22 mouse cellular contexts compared by ENCODE assay signal in the genomic region with DNA sequence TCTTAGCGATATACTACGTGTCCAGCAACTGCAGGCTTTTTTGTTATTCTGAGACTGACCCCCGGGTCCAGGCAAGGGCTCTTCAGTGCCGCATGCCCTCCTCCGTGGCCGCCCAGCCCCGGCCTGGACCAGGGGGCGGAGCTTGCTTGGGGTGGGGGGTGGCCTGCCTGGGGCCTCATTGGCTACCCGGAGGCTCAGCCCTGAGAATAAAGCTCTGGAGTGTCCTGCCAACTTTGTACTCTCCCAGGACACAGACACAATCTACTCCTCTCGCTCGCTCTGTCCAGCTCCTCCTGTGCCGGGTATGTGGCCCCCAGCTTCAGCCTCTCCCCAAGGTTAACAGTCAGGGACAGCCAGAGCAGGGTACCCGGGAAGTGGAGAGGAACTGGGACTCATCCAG. TPM values are rescaled to one million over a fixed set of nuclear protein-coding genes. Genes with fewer than 3 reads are reported as not detected.
DNase-seq lines count a peak whose midpoint lies in the region; ATAC-seq lines count a peak whose summit lies in the region.
"Had no signal": no experiment of that assay in that cellular context is flagged by ENCODE, and none has a peak within 500 bp of the region (broad histone marks: within the 10 kb centered on the region; RNA-seq: fewer than 3 reads in every experiment).

Gene Sds (plus strand): TSS at position 231 of the 400 bp plus-strand sequence.

- 13% methylated on average over 13 of the region's 13 CpGs for WGBS in heart, embryonic 12.5 days
- 14% methylated on average over 13 of the region's 13 CpGs for WGBS in kidney, embryonic 16.5 days

- H3K9ac ChIP-seq in heart, embryonic 12.5 days, result no peak within 1 kb of the TSS
- no peak within 1 kb of the TSS for H3K9ac ChIP-seq in kidney, embryonic 16.5 days (replicated peaks; ENCODE audit: low read length)
- H3K9ac ChIP-seq: intestine, embryonic 15.5 days; liver, embryonic 13.5 days had no signal

- H3K27me3 ChIP-seq in heart, embryonic 12.5 days (replicated peaks), result peaks cover 32% of the 10 kb centered on the region
- H3K27me3 ChIP-seq in kidney, embryonic 16.5 days (ENCODE audit: insufficient read depth, low read length), result no peaks in the 10 kb centered on the region
- H3K27me3 ChIP-seq: intestine, embryonic 15.5 days had no signal

- intact Hi-C loops in heart, postnatal 36 days (cut with DNase I), result no loop called here

- H3K4me1 ChIP-seq in heart, embryonic 12.5 days (replicated peaks), result peaks cover 11% of the 10 kb centered on the region
- no peaks in the 10 kb centered on the region for H3K4me1 ChIP-seq in kidney, embryonic 16.5 days (ENCODE audit: insufficient read depth, low read length)
- H3K4me1 ChIP-seq: intestine, embryonic 15.5 days; liver, embryonic 13.5 days had no signal

- H3K4me3 ChIP-seq in heart, embryonic 12.5 days, result no peak within 1 kb of the TSS
- no peak within 1 kb of the TSS for H3K4me3 ChIP-seq in kidney, embryonic 16.5 days (ENCODE audit: low read length)
- H3K4me3 ChIP-seq: intestine, embryonic 15.5 days; liver, embryonic 13.5 days had no signal

- H3K4me2 ChIP-seq in heart, embryonic 12.5 days, result peak within 1 kb of the TSS; percentile 48
- 0 out of 2 replicates have a peak within 1 kb of the TSS, but pooled peaks have one; percentile 16 for H3K4me2 ChIP-seq in kidney, embryonic 16.5 days (replicated peaks; ENCODE audit: low read depth, low read length)
- H3K4me2 ChIP-seq: intestine, embryonic 15.5 days; liver, embryonic 13.5 days had no signal

- no peak within 1 kb of the TSS for H3K27ac ChIP-seq in heart, embryonic 12.5 days (ENCODE audit: poor library complexity, severe bottlenecking)
- H3K27ac ChIP-seq in kidney, embryonic 16.5 days (ENCODE audit: low read length), result no peak within 1 kb of the TSS
- H3K27ac ChIP-seq: intestine, embryonic 15.5 days; liver, embryonic 13.5 days; macrophage had no signal

- no peaks in the 10 kb centered on the region for H3K36me3 ChIP-seq in heart, embryonic 12.5 days
- no peaks in the 10 kb centered on the region for H3K36me3 ChIP-seq in kidney, embryonic 16.5 days (ENCODE audit: insufficient read depth, low read length)
- H3K36me3 ChIP-seq: intestine, embryonic 15.5 days; liver, embryonic 13.5 days had no signal

- peak; percentile 33 for DNase-seq in adrenal gland, postnatal 14 days
- DNase-seq in adrenal gland, adult 18-20 months (ENCODE audit: low spot score in 2 of 2), result no peak
- DNase-seq in heart, postnatal 36 days, result no peak
- no peak for DNase-seq in kidney, adult 11 months
- peak; percentile 66 for DNase-seq in testis, postnatal 10 days (ENCODE audit: low spot score)
- no peak for DNase-seq in testis, postnatal 14 days (ENCODE audit: low spot score)
- DNase-seq: cerebellum, adult 9-11 months; kidney, postnatal 14 days; layer of hippocampus, adult 9-11 months; liver, embryonic 13.5 days; midbrain, embryonic 14.5 days; right cerebral cortex, adult 18-20 months; thymus, postnatal 4 days had no signal

- H3K9me3 ChIP-seq in heart, embryonic 12.5 days (replicated peaks), result 0 out of 2 replicates have a peak, but pooled peaks cover 5% of the 10 kb centered on the region
- no peaks in the 10 kb centered on the region for H3K9me3 ChIP-seq in kidney, embryonic 16.5 days (ENCODE audit: low read length)
- H3K9me3 ChIP-seq: intestine, embryonic 15.5 days; liver, embryonic 13.5 days had no signal

- ATAC-seq in heart, embryonic 12.5 days (ENCODE audit: insufficient number of reproducible peaks, low FRiP score), result 0 out of 2 replicates have a peak, but pooled peaks have one; percentile 9
- peak; percentile 23; the same call in 1 of the 2 replicates for ATAC-seq in kidney, embryonic 16.5 days (ENCODE audit: low FRiP score, low TSS enrichment)
- ATAC-seq: activated CD4-positive, CD25-positive, alpha-beta regulatory T cell, adult 4 months; intestine, embryonic 15.5 days had no signal

RNA-seq across cellular contexts. Expression of gene Sds, which starts in this region (rescaled TPM):
- 3.5 and 28.1 TPM in 2 replicates for total RNA-seq in adrenal gland, postnatal 14 days (2021)
- total RNA-seq in adrenal gland, adult 18-20 months (2021), result not detected
- not detected in 2 replicates for polyA plus RNA-seq in heart, embryonic 12.5 days (2016; fragmentation: Nextera tagmentation; extraction: Ambion mirVana)
- total RNA-seq in heart, postnatal 36 days (2021), result 1 to 10 TPM; 1.2 to 2.2 TPM
- polyA plus RNA-seq in kidney, embryonic 16.5 days (2015; fragmentation: Nextera tagmentation; extraction: Ambion mirVana), result not detected in 2 replicates
- total RNA-seq: left cerebral cortex, postnatal 14 days had no signal
- polyA plus RNA-seq: activated CD4-positive, CD25-positive, alpha-beta regulatory T cell, adult 4 months; embryonic facial prominence, embryonic 11.5 days; gonadal fat pad, adult 2 months; intestine, embryonic 15.5 days; liver, embryonic 13.5 days; macrophage; spleen, adult 2 months had no signal

Comparison
In these comparisons a context has a peak if more than half of its experiments do, and no peak if none do; other contexts are left out.
1. DNase-seq: peak in adrenal gland, postnatal 14 days (single experiment) and testis, postnatal 10 days (single experiment); none in adrenal gland, adult 18-20 months (0 of 2), heart, postnatal 36 days (0 of 2), kidney, adult 11 months (single experiment) and testis, postnatal 14 days (single experiment).
2. Peak in ATAC-seq and H3K4me2 ChIP-seq in heart, embryonic 12.5 days; RNA of the gene not detected or under 1 TPM.
3. Peak in ATAC-seq and H3K4me2 ChIP-seq in kidney, embryonic 16.5 days; RNA of the gene not detected or under 1 TPM.